Mouse (Mus musculus) left cerebral cortex, postnatal 36 days (tissue): ENCODE measurements around the gene Trim75. TPM values are rescaled to one million over a fixed set of nuclear protein-coding genes. Genes with fewer than 3 reads are reported as not detected.

Source experiments
- DNase-seq, 2 experiments: peaks; one replicate each; pipeline ENCODE4 v3.0.0; 2021 to 2022; ENCODE audit warnings: low spot score in 2 of 2, mixed read lengths in 1 of 2
- intact Hi-C: fragments of 180-260 bp; cut with DNase I; formaldehyde crosslinking; loops from one replicate; pipeline ENCODE4 v1.15.1; 2025
- total RNA-seq, 2 experiments: library from RNA; stranded (reverse); gene quantifications; 2 replicates each; pipeline ENCODE4 v1.2.3; 2021

The Trim75 gene
- total RNA-seq, 2 experiments from 2014 or later, result not detected

- intact Hi-C loops, result no loop called here
- peak; percentile 95 for DNase-seq
Measured at GRCm38 (mm10) chr8:64946820-64947697, 40.6 kb downstream of the Trim75 start, which contains the start of gene Tmem192. TSS of gene Tmem192 (plus strand) at chr8:64947185.

- intact Hi-C loops, result no loop called here
- no peak for DNase-seq
Measured at GRCm38 (mm10) chr8:64946441-64946819, 41.2 kb downstream of the Trim75 start.

GRCm38 (mm10) chr8:64945606-64946005 is 42.0 kb downstream of the Trim75 start:
- intact Hi-C loops, result no loop called here
- DNase-seq, result no peak

GRCm38 (mm10) chr8:64944831-64945230 is 42.8 kb downstream of the Trim75 start:
- intact Hi-C loops, result loop anchor here (5.0 kb wide), 2 partner anchors 98 to 328 kb away; no protein-coding TSS in a partner anchor
- DNase-seq, result no peak

GRCm38 (mm10) chr8:64942946-64943345 is 44.7 kb downstream of the Trim75 start:
- intact Hi-C loops, result loop anchor here (5.0 kb wide), 2 partner anchors 96 to 326 kb away; no protein-coding TSS in a partner anchor
- DNase-seq, result no peak

- DNase-seq, result peak; percentile 80 to 84
- intact Hi-C loops, result loop anchor here (2.0 to 5.0 kb wide), 3 partner anchors 94 to 324 kb away; no protein-coding TSS in a partner anchor
Measured at GRCm38 (mm10) chr8:64941495-64941894, 46.1 kb downstream of the Trim75 start.

- no peak for DNase-seq
- intact Hi-C loops, result loop anchor here (2.0 to 5.0 kb wide), 3 partner anchors 94 to 324 kb away; no protein-coding TSS in a partner anchor
Measured at GRCm38 (mm10) chr8:64941019-64941418, 46.6 kb downstream of the Trim75 start.

GRCm38 (mm10) chr8:64934997-64935396 is 52.6 kb downstream of the Trim75 start:
- DNase-seq, result no peak
- intact Hi-C loops, result no loop called here

Other genes starting within 250 kb of the Trim75 start
- gene Klhl2, start 137.8 kb downstream of the Trim75 start, total RNA-seq, result 100 to 1,000 TPM; 166 to 172 TPM
- 10 to 100 TPM; 21.3 to 26.9 TPM for gene Tmem192, start 40.6 kb downstream of the Trim75 start, total RNA-seq
- gene Trim61, start 30.7 kb upstream of the Trim75 start, total RNA-seq, result not detected
- not detected for gene Trim60, start 30.8 kb upstream of the Trim75 start, total RNA-seq
- not detected for gene Apela, start 49.5 kb upstream of the Trim75 start, total RNA-seq
- gene Gm10663, start 87.2 kb upstream of the Trim75 start, total RNA-seq, result not detected
- not detected for gene BC030870, start 141.7 kb upstream of the Trim75 start, total RNA-seq